Mouse (Mus musculus): ENCODE measurements around the gene Poc1a. TPM values are rescaled to one million over a fixed set of nuclear protein-coding genes. Genes with fewer than 3 reads are reported as not detected.
A peak's percentile ranks its signal among the peaks of the same experiment; 100 is the strongest.

Poc1a gene
- total RNA-seq, 2 experiments from 2014 or later, result 3.7 to 5.2 TPM

DNA sequence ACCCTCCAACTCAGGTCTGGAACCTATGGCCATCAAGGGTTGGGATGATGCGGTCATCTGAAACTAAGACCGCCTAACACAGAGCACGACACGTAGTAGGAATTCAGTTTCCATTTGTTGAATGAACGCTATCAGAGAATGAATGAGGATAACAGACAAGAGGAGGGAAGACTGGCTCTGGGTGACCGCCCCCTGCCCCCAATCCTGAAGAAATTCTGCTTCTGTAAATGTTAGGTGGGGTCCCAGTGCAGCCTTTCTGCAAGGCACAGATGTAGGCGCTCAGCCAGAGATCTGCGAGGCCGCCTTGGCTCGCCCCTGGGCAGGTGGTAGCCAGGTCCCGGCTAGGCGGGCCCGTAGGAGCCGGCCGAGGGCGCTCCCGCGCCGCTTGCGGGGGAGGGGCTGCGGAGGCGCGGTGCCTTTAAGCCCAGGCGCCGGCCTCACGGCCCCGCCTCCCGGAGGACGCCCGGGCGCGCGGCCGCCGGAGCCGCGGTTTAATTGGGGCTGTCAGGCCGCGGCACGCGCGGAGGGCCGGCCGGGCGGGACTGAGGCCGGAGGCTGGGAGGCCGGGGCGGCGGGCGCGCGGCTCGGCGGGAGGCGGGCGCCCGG is 87.4 kb downstream of the Poc1a start, which contains the start of gene Dusp7:
Gene Dusp7 (plus strand): TSS at position 521 of the 606 bp plus-strand sequence.
- DNase-seq, result peak; percentile 85

DNA sequence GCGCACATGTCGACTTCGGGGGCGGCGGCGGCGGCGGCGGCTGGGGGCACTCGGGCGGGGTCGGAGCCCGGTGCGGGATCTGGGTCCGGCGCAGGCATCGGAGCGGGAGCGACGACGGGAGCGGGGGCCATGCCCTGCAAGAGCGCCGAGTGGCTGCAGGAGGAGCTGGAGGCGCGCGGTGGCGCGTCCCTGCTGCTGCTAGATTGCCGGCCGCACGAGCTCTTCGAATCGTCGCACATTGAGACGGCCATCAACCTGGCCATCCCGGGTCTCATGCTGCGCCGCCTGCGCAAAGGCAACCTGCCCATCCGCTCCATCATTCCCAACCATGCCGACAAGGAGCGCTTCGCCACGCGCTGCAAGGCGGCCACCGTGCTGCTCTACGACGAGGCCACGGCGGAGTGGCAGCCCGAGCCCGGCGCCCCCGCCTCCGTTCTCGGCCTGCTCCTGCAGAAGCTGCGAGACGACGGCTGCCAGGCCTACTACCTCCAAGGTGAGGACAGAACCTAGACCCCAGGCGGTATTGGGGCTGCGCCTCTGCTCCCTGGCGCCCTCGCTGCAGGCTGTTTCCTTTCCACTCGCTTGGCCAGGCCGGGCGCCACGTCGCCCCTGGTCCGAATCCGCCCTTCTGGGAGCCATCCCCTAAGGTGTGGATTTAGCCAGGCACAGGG is 88.1 kb downstream of the Poc1a start:
- DNase-seq, result peak; percentile 65

DNA sequence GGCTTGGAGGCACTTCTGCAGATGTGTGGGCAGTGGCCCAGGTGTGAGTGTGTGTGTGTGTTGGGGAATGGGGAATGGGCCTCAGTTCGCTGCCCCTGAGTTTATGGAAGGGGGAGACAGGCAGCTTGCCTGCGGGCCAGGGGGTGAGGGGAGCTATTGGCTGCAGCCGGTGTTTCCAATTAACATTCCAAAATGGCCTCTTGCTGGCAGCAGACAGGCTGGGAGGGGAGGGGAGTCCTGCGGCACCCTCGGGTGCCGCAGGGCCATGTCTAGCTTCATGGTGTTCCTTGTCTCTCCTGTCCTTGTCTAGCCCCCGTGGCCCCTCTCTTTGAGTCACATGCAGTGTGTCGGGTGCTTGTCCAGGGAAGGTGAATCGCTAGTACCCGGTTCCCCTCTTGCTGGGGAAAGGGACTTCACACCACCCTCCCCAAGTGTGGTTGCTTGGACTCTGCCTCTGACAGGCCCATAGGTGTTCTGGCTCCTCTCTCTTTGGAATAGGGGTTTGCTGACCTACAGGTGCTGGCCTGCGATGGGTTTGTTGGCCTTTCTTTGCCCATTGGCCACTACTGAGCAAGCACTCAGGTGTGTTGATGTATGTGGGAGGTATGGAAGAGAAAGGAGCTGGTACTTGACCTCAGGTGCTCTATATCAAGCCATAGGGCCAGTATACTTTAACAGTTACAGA is 89.1 kb downstream of the Poc1a start:
- no peak for DNase-seq

DNA sequence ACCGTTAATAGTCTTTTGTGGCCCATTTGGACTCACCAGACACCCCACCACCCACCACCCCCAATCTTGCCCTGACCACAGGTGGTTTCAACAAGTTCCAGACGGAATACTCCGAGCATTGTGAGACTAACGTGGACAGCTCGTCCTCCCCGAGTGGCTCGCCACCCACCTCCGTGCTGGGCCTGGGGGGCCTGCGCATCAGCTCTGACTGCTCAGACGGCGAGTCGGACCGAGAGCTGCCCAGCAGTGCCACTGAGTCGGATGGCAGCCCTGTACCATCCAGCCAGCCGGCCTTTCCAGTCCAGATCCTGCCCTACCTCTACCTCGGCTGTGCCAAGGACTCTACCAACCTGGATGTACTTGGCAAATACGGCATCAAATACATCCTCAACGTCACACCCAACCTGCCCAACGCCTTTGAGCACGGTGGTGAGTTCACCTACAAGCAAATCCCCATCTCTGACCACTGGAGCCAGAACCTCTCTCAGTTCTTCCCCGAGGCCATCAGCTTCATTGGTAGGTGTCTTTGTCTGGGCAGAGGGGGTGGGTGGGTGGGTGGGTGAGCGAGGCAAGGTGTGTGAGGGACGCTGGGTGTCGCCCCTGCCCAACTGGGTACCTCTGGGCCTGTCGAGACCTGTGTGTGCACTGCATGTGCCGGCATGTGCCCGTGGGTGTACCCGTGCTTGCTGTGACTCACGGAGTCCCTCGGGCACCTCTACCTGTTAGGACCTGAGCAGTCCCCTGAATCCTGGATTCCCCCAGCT is 89.9 kb downstream of the Poc1a start:
- no peak for DNase-seq

DNA sequence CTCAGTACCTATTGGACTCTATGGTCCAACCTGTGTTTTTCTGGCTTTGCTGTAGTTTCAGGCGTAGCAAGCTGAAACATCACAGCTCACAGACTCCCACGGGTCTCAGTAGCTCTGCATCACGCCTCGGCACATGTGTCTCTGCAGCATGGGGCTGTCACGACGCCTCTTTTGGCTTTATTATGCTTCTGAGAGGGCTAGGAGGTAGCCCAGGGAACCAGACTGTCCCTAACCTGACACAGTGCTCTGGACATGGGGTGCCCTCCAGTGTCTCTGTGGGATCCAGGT is 90.5 kb downstream of the Poc1a start:
- DNase-seq, result no peak

DNA sequence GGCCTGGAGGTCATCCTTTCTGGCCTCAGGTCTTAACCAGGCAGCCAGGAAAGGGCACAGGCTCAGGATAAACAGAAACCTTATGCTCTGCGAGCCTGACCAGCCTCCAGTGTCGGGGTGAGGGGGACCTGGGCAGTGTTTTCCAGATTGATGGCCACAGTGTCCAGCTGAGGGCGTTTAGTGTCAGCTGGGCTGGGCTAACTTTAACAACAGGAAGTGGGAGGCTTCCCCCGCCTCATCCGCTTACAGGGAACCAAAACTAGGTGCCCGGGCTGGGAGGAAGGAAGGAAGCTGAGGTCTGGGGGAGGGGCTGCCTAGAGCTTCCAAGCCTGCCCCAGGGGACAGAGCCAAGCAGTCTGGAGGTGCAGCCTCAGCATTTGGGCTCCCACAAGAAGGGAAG is 90.9 kb downstream of the Poc1a start:
- peak; percentile 64 for DNase-seq

DNA sequence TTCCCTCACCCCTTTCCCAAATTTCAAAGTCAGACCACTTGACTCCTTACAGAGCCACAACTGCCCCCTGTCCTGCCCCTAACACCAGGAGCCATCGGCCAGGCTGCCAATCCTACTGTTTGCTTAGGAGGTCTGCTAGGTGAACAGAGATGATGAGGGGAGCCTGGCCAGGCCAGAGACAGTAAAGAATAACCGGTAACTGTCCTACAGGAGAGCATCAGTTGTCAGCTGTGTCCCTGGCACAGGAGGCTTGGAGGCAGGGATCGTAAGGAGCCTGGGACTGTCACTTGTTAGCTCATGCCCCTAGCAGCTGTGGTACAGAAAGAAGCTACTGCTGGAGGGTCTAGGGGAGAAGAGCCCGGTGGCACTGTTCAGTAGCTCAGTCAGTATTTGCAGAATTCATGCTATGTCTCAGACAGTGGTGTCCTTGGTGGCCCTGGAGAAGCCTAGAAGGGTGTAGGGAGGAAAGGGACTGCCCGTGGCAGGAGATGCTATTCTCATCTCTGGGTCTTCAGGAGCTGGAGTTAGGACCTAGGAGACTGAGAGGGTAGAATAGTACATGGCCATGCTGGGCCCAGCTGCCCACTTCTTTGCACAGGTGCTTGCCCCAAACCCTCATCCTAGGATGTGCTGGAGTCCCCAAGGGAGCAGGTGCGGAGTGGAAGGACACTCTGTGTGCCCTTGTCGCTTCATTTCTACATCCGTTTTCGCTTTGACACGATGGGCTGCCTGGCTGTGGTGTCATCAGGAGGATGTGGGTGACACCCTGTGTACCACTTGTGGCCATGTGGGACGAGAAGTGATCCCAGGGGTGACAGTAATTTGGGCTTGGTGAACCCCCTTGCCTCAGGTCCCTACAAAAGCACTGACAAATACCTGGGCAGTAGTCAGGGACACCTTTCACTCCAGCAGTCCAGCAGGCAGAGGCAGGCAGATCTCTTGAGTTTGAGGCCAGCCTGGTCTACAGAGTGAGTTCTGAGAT is 91.9 kb downstream of the Poc1a start:
- DNase-seq, result no peak

DNA sequence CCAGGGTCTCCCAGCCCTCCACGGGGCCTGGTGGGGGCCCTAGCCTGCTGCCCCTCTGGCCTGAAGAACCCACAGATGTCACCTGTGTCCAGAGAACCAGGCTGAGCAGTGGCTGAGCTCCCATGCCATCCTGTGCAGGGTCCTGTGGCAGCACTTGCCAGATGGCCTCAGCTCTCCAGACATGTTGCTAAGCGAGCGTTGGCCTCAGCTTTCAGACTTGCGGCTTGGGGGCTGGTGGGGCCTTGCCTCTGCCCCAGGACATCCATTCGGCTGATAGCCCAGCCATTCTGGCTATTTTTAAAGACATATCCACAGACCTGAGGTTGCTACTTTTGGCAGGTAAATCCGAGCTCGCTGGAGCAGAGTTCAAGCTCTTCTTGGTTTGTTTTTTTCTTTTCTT is 93.1 kb downstream of the Poc1a start:
- no peak for DNase-seq

DNA sequence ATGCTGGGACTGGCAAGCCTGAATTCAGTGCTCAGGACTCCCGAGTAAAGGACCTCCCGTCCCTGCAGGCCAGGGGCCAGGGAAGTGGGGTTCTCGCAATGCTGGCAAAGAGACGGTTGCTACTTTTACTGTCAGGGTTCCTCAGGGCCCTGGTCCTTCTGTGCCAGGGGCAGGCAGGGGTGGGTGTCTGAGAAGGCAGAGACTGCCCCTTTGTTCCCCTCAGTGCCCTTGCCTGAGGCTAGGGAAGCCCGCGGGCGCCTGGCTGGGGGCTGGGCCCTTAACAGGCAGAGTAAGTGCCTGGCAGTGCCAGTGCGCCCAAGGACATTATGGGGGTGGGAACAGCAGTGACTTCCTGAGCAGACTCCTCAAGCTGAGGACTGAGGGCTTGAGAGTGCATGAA is 96.4 kb downstream of the Poc1a start:
- no peak for DNase-seq

DNA sequence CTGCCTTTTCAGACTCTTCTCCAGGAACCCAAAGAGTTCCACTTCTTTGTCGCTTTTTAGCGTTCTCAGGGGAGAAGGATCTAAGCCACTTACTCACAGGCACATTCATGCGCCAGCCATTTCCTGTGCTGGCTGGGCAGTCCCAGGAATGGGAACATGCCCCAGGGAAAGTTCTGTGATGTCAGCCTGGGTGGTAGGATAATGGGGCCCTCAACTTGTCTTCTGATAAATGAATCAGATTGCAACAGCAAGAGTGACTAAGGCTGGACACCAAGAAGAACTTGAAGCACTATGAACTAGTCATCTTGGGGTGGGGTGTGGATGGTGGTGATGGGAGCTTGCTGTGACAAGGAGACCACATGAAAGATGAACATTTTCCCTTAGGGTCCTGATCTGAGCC is 97.2 kb downstream of the Poc1a start:
- no peak for DNase-seq

DNA sequence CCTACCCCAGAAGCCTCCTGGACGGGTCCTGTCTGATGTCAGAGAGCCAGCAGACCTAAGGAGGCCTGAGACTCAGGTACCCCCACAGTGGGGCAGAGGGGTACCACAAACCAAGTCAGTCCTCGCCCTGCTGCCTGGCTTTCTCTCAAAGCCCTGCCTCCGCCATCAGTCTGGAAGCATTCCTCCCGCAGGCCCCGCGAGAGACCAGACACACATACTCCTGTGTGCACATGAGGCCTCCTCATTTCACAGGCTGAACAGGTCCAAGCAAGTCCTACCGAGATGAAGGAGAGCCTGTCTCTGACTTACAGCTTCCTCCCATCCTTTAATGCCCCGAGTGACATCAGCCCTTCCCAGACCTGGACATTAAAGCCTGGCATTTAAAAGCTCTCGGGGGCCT is 97.9 kb downstream of the Poc1a start:
- DNase-seq, result no peak

DNA sequence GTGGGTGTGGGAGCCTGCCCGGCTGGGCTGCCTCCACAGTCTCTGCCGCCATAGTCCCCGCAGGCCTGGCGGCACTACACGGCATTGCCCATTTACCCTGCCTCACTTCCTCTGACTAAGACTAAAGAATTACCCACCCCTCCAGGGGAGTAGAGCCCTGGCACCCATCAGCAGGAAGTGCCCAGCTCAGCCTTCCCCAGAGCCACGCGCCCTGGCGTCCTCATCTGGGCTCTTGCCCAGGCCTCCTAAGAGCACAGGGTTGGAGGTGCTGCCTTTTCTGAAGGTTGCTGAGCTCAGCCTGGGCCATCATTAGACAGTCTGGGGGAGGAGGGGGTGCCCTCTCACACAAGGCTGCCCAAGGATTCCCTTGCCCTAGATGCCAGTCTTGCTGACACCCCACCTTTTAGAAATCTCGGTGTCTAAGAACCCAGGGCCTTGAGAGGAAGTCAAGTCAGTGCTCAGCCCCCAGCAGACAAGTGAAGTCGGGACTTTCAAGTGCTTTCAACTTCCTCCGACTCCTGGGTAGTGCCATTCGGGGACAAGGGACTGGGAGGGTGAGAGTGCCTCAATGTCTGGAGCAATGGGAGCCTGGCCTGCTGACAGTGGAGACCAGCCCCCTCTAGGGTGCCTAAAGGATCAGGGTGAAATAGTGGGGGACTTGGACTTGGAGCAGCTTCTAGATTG is 105.5 kb downstream of the Poc1a start:
- no peak for DNase-seq

DNA sequence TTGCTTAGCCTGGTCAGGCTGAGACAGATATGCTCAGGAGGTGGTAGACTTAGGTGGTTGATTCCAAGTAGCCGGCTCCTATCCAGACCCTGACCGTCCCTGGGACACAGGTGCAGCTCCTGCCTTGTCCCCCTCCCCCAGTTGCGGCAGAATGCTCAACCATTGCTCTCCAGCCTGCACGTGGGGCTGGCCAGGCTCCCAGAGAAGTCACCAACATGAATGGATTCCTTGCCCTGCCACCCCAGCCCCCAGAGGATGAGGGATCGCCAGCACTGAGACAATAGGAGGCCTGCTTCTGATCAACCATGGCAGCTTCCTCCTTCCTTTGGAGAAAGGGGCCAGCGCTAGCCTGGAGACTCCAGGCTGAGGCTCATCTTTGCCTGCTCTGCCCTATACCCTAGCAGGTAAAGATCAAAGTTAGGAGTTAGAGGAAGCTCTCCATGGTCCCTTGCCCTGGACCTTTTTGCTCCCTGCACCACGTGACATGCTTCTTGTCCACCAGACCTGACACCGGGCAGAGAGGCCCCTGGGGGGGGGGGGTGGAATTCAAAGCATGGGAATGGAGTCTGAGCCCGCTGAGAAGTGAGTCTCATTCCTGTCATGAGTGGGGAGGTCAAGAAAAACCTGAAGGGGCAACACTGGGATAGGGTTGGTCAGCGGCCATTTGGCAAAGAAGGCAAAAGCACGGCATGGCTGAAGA is 112.1 kb downstream of the Poc1a start:
- no peak for DNase-seq

DNA sequence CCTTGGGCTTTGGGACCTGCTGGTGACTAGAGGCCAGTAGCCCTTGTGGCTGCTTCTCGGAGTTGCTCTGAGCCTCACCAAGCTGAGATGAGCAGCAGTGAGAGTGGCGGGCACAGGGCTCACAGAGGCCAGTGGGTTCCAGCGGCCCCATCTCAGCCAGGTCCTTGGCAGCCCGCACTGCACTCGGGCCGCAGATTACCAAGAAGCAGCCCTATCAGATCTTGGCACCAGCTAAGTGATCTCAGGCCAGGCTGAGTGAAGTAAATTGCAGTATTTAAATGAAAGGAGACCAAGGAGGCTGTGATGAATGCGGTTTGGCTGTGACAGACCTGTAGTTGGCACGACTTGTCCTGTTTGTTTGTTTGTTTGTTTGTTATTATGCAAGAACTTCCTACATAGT is 112.7 kb downstream of the Poc1a start:
- no peak for DNase-seq

DNA sequence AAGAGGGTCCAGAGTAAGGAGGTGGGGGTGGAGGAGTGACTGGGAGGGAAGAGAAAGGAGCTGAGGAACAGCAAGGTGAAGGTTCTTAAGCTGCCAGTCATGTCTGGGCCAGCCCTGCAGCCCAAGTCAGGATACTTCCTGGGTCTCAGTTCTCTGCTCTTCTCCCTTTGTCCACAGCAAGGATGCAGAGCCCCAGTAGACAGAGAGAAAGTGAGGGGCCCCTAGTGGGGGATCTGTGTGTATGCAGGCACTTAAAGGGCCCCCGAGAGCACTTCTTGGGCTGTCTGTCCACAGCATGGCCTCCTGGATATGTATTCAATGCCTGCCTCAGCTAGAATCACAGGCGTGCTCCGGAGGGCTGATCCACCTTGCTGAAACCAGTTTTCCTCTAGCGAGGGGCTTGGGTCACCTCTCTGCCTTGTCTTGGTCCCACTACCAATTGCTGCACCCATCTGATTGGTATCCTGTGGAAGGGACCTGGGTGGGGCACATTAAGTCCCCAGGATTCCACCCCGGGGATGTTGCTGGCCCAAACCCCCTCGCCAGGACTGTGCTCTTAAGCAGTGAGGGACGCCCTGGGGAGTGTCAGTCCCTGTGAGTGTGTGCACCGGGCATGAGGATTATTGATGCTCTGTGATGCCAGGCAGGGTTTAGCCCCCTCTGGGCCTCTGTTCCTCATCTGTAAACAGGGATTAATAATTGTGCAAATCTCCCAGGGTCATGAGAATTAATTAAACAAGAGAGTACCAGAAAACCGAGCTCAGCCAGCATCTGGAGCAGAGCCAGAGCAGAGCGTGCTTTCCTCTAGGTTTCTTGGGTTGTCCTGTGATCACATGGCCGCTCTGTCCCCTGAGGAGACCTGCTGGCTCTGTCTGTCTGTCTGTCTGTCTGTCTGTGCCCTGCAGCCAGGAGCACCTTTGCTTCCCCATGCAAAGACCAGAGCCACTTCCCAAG is 114.1 kb downstream of the Poc1a start:
- DNase-seq, result no peak

DNA sequence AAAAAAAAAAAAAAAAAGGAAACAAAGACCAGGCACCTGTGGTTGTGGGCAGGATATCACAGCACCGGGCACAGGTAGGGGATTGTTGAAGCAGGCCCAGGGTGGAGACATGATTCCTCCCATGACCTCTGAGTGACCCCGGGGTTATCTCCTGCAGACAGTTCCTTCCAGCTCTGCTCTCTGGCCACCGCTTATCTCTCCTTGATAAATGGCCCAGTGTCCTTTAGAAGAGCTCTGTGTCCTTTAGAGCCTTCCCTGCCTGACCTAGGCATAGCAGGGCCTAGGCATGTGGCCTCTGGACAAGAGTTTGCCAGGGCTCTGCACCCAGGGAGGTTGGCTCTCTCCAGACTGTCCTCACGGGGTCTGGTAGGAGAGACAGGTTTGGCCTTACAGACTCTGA is 116.9 kb downstream of the Poc1a start:
- no peak for DNase-seq

DNA sequence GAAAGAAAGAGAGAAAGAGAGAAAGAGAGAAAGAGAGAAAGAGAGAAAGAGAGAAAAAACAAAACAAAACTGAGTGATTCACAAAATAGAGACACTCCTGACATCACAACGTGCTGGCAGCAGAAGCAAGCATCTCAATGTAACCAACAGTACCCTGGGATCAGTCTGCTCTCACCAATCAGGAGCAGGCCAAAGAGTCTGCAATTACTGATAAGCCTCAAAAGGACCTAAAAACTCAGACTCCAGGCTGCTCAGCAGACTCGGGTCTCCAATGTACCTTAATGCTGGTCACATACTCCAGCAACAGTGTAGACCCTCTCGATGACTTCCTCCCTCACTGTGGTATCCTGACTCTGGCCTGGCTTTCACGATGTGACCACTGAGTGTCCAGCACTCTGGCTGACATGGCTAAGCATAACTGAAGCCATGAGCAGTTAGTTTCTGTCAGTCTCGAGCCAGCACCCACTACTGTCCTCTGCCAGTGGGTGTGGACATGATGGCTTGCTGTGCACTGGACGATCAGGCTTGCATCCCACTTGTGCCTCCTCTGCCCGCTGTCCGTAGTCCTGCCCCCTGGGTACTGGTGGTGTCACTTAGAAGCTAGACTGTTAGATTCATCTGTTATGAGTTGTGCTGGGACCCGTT is 117.9 kb downstream of the Poc1a start:
- DNase-seq, result no peak

DNA sequence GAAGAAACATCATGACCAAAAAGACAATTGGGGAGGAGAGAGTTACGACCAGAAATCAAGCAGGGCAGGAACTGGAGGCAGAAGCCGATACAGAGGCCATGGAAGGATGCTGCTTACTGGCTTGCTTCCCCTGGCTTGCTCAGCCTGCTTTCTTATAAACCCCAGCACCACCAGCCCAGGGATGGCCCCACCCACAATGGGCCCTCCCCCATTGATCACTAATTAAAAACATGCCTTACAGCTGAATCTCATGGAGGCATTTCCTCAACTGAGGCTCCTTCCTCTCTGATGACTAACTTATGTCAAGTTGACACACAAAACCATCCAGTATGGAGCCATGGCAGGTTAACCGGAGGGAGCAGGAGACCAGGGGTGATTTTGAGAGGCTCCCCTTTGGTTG is 118.9 kb downstream of the Poc1a start:
- DNase-seq, result no peak
